Mouse (Mus musculus) layer of hippocampus, adult 11-12 months (tissue): ENCODE measurements around the gene Col8a2.

Source experiments
- DNase-seq: peaks from one replicate; pipeline ENCODE4 v3.0.0; 2022; ENCODE audit warnings: low spot score

Gene Col8a2

GRCm38 (mm10) chr4:126286492-126286891 is at the start of gene Col8a2:
Gene Col8a2, plus strand, starts transcription at chr4:126286793.
- DNase-seq: no peak

- DNase-seq: no peak
Observed at GRCm38 (mm10) chr4:126237721-126238242, 48.8 kb upstream of the Col8a2 start.

- DNase-seq: no peak
Observed at GRCm38 (mm10) chr4:126239862-126240475, 46.6 kb upstream of the Col8a2 start.

- DNase-seq: no peak
Observed at GRCm38 (mm10) chr4:126241956-126242355, 44.6 kb upstream of the Col8a2 start.

GRCm38 (mm10) chr4:126242510-126242909 is 44.1 kb upstream of the Col8a2 start:
- DNase-seq: no peak

GRCm38 (mm10) chr4:126246202-126246889 is 40.2 kb upstream of the Col8a2 start:
- DNase-seq: no peak

- DNase-seq: no peak
Observed at GRCm38 (mm10) chr4:126248261-126248868, 38.2 kb upstream of the Col8a2 start.

GRCm38 (mm10) chr4:126250659-126251058 is 35.9 kb upstream of the Col8a2 start:
- no peak for DNase-seq

- no peak for DNase-seq
Observed at GRCm38 (mm10) chr4:126251655-126252254, 34.8 kb upstream of the Col8a2 start.

GRCm38 (mm10) chr4:126252411-126253237 is 34.0 kb upstream of the Col8a2 start:
- DNase-seq: no peak

- DNase-seq: no peak
Observed at GRCm38 (mm10) chr4:126253637-126254272, 32.8 kb upstream of the Col8a2 start.

- peak; percentile 78 for DNase-seq
Observed at GRCm38 (mm10) chr4:126254315-126255112, 32.1 kb upstream of the Col8a2 start.

GRCm38 (mm10) chr4:126255113-126256001 is 31.2 kb upstream of the Col8a2 start:
- no peak for DNase-seq

- peak; percentile 89 for DNase-seq
Observed at GRCm38 (mm10) chr4:126256131-126256791, 30.3 kb upstream of the Col8a2 start, which contains the start of gene Map7d1. Gene Map7d1, minus strand, starts transcription at chr4:126256343.

GRCm38 (mm10) chr4:126256967-126257881 is 29.4 kb upstream of the Col8a2 start:
- no peak for DNase-seq

- DNase-seq: no peak
Observed at GRCm38 (mm10) chr4:126259063-126259462, 27.5 kb upstream of the Col8a2 start.

- no peak for DNase-seq
Observed at GRCm38 (mm10) chr4:126259523-126260160, 27.0 kb upstream of the Col8a2 start.
